Mouse (Mus musculus): Measurements from ENCODE around the gene OR5BS1P.

- TF ChIP-seq POLR2A (IDR thresholded peaks at IDR 0.05; ENCODE audit: extremely low read depth, insufficient read depth, low read length) (no peak), CTCF (IDR thresholded peaks at IDR 0.05; ENCODE audit: extremely low read depth, insufficient read depth, low read length) (no peak)
Measured at GRCm38 (mm10) chr15:98469596-98469995, at the start of gene OR5BS1P.

Measured in cortical plate, adult 2 months (tissue).